Mouse (Mus musculus) T-helper 1 cell (primary cell): ENCODE measurements at regions not wholly inside any gene's neighbourhood (a gene's known extent, or its start where the extent isn't known, plus 50 kb on each side); places are given as distances from the start of the nearest gene placed in this dataset.

Source experiments
- in situ Hi-C: fragments of 300-600 bp; cut with MboI, MseI; formaldehyde crosslinking; loops from one replicate; pipeline ENCODE4 v1.15.1; 2025; ENCODE audit warnings: high pct_unique_total_duplicates

- in situ Hi-C loops, result loop anchor here (10.0 kb wide), 1 partner anchor 1527 kb away; no protein-coding TSS in a partner anchor
These were observed 292.9 kb upstream of the Cobl start for GRCm38 (mm10) chr11:12757677-12758076.

DNA sequence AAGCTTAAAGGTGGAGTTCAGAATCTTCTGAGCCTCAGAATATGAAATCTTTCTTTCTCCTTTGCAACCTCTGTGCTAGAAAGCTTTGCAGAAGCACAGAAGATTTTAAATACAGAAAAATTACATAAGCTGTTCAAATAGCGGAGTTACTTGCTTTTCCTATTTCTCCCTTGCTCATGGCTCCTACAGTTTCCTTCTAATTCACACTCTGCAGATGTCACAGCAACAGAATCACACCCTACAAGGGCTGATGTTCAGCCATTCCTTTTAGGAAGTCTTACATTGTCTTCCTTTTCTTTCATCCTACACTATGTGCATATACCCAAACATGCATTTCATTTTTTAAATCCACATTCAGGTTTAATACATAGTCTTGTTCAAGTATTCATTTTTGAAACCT lies 285.3 kb upstream of the Cobl start:
- in situ Hi-C loops, result loop anchor here (10.0 kb wide), 1 partner anchor 1535 kb away; no protein-coding TSS in a partner anchor

DNA sequence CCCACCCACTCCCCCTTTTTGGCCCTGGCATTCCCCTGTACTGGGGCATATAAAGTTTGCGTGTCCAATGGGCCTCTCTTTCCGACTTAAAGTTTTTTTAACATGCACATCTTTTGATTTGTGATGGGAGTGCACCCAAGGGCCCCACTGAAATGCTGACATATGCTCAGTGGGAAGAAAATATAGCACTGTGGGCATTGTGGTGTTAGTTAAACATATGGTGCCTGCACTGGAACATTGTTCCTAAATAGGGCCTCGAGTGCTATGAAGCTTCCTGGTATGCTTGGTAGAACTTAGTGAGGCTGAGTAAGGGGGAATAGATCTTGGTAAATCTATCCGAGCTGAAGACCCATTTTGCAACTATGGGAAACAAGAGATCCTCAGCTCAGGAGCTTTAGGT lies 284.5 kb upstream of the Cobl start:
- in situ Hi-C loops, result no loop called here

DNA sequence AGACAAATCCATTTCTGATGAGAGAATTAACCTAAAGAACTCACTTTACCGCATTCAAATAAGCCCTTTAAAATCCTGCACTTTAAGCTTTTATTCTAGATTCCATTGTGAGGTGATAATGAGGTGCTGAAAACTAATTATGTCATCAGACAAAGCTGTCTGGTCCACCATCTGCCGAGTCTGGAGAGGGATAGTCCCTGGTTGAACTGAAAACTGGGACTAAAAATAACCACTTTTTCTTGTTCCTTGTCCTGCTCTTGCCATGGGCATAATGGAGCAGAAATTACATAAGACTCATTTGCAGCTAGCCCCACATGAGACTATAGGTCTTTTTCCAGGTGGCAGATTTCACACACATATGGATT lies 277.4 kb upstream of the Cobl start:
- in situ Hi-C loops, result no loop called here

DNA sequence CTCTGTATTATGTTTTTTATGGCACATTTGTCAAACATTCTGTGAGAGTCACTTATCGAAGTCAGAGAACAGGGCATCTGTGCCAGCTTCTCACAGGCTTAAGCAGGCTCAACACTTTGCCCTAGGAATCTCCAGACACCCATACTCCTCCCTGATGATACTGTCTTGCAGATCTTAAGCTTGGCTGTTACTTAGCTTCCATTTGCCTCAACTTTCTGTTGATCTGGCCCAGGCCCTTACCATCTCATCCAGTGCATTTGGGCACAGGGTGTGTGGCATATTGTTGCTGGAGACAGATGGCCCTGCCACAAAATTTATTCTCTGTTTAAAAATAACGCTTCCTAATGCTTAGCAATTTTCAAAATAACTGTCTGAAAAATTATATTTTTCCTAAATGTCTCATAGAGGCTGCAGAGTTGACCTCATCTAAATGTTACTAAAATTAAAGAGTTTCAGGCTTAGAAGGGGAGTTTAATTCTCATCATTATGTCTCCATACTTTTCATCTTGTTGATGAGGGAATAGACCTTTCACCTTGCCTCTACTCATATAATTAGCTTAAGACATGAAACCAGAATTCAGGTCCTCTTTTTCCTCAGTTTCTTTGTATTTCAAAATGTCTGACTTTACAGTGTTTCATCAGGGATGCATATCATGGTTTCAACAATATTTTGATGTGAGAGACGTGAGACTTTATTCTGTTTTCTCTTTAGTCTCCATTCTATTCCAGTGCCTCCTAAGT lies 276.8 kb upstream of the Cobl start:
- in situ Hi-C loops, result no loop called here

DNA sequence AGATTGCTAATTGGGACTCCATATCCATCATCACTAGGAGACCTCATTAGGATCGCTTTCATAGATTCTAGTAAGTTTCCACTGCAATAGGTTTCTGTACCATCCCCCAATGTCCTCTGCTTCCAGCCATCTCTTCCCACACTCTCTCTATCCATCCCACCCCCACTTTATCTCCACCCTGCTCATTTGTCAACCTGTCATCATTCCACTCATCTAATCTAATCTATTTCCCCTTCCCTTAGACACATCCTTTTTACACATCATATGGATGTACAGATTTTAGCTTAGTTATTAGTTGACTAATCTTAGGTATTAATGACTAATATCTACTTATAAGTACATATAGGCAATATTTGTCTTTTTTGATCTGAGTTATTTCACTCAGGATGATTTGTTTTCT lies 269.5 kb upstream of the Cobl start:
- in situ Hi-C loops, result no loop called here

GRCm38 (mm10) chr11:12727293-12727692 lies 262.5 kb upstream of the Cobl start:
- in situ Hi-C loops, result no loop called here

DNA sequence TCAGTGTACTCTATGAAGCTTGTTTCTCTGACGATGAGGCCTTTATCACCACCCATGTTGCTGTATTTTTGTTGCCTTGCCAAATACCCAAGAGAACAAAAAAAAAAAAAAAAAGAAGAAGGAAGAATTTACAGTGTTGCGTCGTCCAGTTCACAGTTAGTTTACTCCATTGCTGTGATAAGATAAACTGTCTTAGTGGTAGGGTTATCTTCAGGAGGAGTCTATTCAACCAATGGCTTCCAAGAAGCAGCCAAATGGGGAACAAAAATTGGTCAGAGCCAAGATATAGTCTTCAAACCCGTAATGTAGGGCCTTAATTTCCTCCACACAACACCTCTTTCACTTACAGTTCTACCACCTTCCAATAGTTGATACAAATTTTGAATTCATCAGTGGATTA lies 261.7 kb upstream of the Cobl start:
- in situ Hi-C loops, result no loop called here

- in situ Hi-C loops, result no loop called here
These were observed 257.6 kb upstream of the Cobl start for GRCm38 (mm10) chr11:12722320-12722719.

GRCm38 (mm10) chr11:12720169-12720568 lies 255.4 kb upstream of the Cobl start:
- in situ Hi-C loops, result no loop called here

DNA sequence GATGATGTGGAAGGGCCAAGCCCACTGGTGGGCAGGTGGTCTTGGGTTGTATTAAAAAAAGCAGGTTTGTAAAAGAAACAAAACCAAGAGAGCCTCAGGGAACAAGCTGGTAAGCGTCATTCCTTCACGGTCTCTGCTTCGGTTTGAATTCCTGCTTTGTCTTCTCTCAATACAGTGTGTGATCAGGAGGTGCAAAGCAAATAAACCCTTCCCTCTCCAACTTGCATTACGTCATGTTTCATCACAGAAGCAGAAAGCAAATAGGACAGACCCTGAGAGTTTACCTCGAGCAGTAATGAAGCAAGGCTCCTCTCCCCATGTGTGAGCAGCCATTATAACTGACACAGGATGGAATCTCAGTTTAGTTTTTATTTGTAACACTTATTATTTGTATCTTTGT lies 231.6 kb upstream of the Cobl start:
- in situ Hi-C loops, result no loop called here

- in situ Hi-C loops, result no loop called here
These were observed 228.1 kb upstream of the Cobl start for GRCm38 (mm10) chr11:12692836-12693235.

DNA sequence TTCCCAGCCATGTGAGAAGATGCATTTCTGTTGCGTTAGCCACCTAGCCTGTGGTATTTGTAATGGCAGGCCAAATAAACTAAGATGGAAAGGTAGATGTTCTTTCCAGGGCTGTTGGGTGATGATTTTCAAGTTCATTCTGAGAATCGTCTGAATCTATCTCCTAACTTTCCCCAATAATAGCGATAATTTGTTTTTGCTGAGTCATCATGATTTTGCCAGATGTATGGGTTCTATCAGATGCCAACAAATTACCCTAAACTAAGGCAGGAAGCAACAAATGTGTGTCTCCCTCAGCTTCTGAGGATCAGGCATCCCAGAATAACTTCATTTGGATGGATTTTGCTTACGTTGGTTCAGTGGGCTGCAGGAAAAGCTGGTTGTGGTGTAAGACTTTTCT lies 222.0 kb upstream of the Cobl start:
- in situ Hi-C loops, result no loop called here

DNA sequence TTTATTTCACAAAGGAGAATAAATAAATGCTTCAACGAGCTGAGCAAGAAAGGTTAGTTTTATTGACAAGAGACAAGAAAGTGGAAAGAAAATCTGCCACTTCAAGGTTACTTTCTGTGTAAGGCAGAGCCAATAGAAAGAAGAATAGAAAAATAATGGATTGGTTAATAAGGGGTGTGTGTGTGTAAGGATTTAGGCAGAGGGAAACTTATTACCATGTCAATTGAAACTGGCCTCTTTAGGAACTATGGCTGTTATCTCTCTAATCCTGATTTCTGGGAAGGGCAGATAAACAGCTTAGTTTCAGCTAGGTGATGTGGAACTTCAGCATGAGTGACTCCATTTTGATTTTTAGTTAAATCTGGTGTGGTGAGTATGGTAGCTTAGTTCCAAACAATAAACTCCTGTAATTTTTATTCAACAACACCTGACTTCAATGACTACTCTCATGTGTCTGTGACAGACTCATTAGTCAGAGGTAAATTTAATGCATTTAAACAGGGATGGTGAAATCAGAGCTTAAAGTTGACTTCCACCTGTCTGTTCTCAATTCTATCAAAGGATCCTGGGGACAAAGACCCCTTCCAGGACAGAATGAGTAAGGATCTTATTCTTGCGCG lies 197.2 kb upstream of the Cobl start:
- in situ Hi-C loops, result no loop called here

DNA sequence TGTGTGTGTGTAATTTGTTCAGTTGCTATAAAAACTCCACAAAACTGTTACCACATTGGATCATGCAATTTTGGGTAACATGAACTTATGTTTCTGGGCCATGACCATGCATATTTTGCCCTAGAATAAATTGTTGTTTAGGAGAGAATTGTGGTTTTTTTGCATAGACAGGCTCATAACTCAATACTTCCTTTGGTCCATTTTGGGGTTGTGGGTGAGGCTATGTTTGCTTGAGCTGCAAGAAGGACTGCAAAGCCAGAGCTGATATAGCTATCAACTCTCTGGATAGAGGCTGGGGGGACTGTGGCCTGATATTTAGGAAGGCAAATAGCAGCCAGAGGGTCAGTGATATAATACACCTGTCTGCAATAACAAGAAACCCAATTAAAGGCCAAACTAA lies 194.1 kb upstream of the Cobl start:
- in situ Hi-C loops, result no loop called here

- in situ Hi-C loops, result no loop called here
These were observed 191.7 kb upstream of the Cobl start for GRCm38 (mm10) chr11:12656450-12656849.
